Mouse (Mus musculus) lung, postnatal 14 days (tissue): ENCODE data around the gene Noto.

Experiments used
- DNase-seq: peaks from one replicate; pipeline ENCODE4 v3.0.0; 2021

Noto gene

DNA sequence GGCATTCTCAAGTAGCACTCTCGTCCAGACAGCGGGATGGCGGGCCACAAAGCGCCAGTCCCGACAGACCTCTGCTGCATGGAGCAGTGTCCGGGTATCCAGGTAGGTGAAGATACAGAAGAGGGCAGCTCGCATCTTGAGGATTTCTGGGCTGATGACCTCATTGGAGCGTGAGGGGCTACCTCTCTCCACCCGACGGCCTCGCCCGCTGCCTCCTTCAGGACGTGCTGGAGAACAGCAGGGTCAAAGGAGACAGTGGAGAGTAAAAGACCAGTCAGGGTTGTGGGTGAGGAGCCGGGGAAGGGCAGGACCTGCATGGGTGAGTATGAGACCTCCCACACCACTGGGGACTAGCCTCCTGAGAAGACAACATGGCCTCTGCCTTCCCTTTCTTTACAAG lies 54.7 kb downstream of the Noto start:
- no peak for DNase-seq
